Mouse (Mus musculus): ENCODE data around the gene Oit1.

GRCm38 (mm10) chr14:8368900-8369299 lies 9.7 kb downstream of the Oit1 start:
- TF ChIP-seq CHD2 (IDR thresholded peaks at IDR 0.05; ENCODE audit: low read depth, low read length): no peak
- TF ChIP-seq ZC3H11A (IDR thresholded peaks at IDR 0.05; ENCODE audit: borderline replicate concordance, low read depth, low read length): no peak
